Mouse (Mus musculus): ENCODE measurements at regions not wholly inside any gene's neighbourhood (a gene's known extent, or its start where the extent isn't known, plus 50 kb on each side); places are given as distances from the start of the nearest gene placed in this dataset.

DNA sequence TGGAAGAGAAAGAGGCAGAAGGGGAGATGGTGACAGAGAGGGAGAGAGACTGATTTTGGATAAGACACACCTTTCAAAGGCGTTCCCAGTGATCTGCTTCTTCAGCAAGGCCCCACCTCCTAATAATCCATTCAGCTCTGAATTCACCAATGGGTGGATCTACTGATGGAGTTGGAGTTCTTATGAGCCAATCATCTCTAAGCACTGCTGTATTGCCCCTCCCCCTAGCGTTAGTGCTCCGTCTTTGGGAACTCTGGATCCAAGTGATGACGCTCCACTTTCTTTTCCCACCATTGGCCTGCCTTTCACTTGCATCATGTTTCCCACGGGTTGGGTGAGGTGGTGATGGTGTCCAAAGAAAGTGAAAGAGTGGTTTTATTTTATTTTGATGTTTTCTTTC, 87.7 kb upstream of the Lsm14a start:
- Histone ChIP-seq H3K27ac (no peak overlapping the region), H3K4me3 (no peak overlapping the region), H3K4me1 (no peaks in the 10 kb centered on the region), H3K9me3 (replicated peaks) (no peaks in the 10 kb centered on the region), H3K27me3 (ENCODE audit: low read depth, poor library complexity, severe bottlenecking) (no peaks in the 10 kb centered on the region), H3K36me3 (no peaks in the 10 kb centered on the region)
- DNase-seq (ENCODE audit: low spot score), result no peak
- WGBS, result 68% methylated on average over 5 of the region's 5 CpGs

DNA sequence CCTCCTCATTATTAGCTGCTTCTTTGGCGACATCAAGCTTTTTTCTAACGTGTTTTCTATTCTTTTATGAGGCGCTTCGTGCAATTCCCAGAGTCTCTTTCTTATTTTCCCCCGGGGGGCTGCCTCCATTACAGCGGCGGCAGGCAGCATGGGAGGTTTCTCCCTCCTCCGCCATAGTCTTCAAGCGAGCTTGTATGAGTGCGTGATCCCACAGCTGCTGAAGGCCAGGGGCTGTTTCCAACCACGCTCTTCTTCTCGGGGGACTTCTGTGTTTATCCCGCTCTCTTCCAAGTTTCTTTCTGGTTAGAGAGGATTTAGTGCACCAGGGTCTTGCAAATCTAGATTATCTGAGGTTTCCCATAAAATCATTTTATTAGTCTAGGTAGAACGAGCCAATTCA, 77.9 kb upstream of the Lsm14a start:
- no peaks in the 10 kb centered on the region for H3K36me3 ChIP-seq
- no peak overlapping the region for H3K4me3 ChIP-seq
- H3K27me3 ChIP-seq (ENCODE audit: low read depth, poor library complexity, severe bottlenecking), result no peaks in the 10 kb centered on the region
- 67% methylated on average over 14 of the region's 14 CpGs for WGBS
- no peaks in the 10 kb centered on the region for H3K4me1 ChIP-seq
- H3K9me3 ChIP-seq (replicated peaks), result no peaks in the 10 kb centered on the region
- H3K27ac ChIP-seq, result no peak overlapping the region
- no peak for DNase-seq (ENCODE audit: low spot score)

DNA sequence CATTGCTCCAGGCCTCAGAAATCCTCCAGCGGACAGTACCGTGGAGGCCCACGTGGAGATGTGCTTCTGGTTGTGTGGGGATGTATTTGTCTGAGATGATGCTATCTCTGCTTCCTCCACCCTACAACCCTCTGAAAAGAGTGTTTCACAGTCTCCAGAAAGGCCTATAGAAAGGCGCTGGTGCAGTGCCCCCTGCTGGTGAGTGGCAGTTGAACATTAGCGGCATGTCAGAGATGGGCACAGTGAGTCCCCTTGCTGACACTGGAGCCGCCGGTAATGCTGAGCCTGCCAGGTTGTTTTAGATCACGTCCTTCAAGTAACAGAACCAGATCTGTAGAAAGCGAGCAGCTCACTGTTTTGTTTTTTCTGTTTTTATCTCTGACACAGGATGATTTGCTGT, 69.0 kb upstream of the Lsm14a start:
- DNase-seq (ENCODE audit: low spot score), result peak; percentile 58
- no peaks in the 10 kb centered on the region for H3K27me3 ChIP-seq (ENCODE audit: low read depth, poor library complexity, severe bottlenecking)
- H3K4me3 ChIP-seq, result no peak overlapping the region
- no peaks in the 10 kb centered on the region for H3K9me3 ChIP-seq (replicated peaks)
- 65% methylated on average over 9 of the region's 9 CpGs for WGBS
- no peaks in the 10 kb centered on the region for H3K4me1 ChIP-seq
- H3K27ac ChIP-seq, result no peak overlapping the region
- no peaks in the 10 kb centered on the region for H3K36me3 ChIP-seq

- H3K9me3 ChIP-seq (replicated peaks), result no peaks in the 10 kb centered on the region
- no peak overlapping the region for H3K4me3 ChIP-seq
- 61% methylated on average over 3 of the region's 3 CpGs for WGBS
- no peaks in the 10 kb centered on the region for H3K4me1 ChIP-seq
- no peak for DNase-seq (ENCODE audit: low spot score)
- no peak overlapping the region for H3K27ac ChIP-seq
- H3K36me3 ChIP-seq, result no peaks in the 10 kb centered on the region
- no peaks in the 10 kb centered on the region for H3K27me3 ChIP-seq (ENCODE audit: low read depth, poor library complexity, severe bottlenecking)
These were observed 66.8 kb upstream of the Lsm14a start for GRCm38 (mm10) chr7:34459834-34460495.

DNA sequence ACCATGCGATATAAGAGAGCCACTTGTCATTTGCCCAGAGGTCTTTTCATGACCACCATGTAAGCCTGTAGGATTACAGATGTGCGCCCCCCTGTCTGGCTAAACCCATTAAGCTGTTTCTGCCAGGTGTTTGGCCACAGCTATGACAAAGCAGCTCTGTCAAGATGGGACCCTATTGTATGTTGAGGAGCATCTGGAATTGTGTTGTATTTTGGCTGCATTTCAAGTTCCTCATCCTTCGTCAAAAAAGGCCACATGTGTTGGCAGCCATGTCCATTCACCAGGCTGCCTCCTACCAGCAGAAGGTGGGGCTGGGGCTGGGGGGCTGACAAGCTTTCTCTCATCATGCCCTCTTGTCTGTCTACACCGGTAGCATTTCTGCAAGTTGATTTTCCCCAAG, 65.7 kb upstream of the Lsm14a start:
- no peaks in the 10 kb centered on the region; the same call in 1 of the 2 replicates for H3K9me3 ChIP-seq (replicated peaks)
- WGBS, result 92% methylated on average over 4 of the region's 4 CpGs
- H3K27ac ChIP-seq, result no peak overlapping the region
- no peaks in the 10 kb centered on the region for H3K36me3 ChIP-seq
- DNase-seq (ENCODE audit: low spot score), result no peak
- H3K4me3 ChIP-seq, result no peak overlapping the region
- no peaks in the 10 kb centered on the region for H3K27me3 ChIP-seq (ENCODE audit: low read depth, poor library complexity, severe bottlenecking)
- H3K4me1 ChIP-seq, result no peaks in the 10 kb centered on the region

- Histone ChIP-seq H3K27me3 (ENCODE audit: low read depth, poor library complexity, severe bottlenecking) (no peaks in the 10 kb centered on the region), H3K27ac (no peak overlapping the region), H3K36me3 (no peaks in the 10 kb centered on the region), H3K9me3 (replicated peaks) (no peaks in the 10 kb centered on the region), H3K4me1 (no peaks in the 10 kb centered on the region), H3K4me3 (no peak overlapping the region)
- no peak for DNase-seq (ENCODE audit: low spot score)
- whole genome bisulfite sequencing, result 91% methylated on average over 2 of the region's 2 CpGs
These were observed 55.2 kb upstream of the Lsm14a start for GRCm38 (mm10) chr7:34448364-34448763.

DNA sequence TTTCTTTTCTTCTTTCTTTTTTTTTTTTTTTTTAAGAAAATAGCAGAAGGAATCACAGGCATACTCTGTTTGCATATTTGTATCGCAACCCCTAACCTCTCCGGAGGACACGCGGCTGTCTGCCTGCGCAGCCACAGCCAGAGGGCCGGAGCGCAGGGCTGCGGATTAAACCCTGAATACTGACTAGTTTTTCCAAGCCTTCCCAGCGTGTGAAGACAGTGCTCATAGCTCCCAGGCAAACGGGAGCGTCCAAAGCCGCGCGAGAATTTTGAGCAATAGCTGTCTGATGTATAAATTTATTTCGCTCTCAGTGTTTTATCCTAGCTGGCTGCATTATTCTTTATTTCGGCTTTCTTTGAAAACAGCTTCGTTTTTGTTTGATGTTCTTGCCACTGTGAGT, 51.1 kb upstream of the Lsm14a start:
- 66% methylated on average over 17 of the region's 17 CpGs for WGBS
- Histone ChIP-seq H3K4me3 (no peak overlapping the region), H3K4me1 (no peaks in the 10 kb centered on the region), H3K9me3 (replicated peaks) (no peaks in the 10 kb centered on the region), H3K27me3 (ENCODE audit: low read depth, poor library complexity, severe bottlenecking) (no peaks in the 10 kb centered on the region), H3K27ac (no peak overlapping the region), H3K36me3 (no peaks in the 10 kb centered on the region)
- no peak for DNase-seq (ENCODE audit: low spot score)

All from limb, embryonic 10.5 days (tissue).